Mouse (Mus musculus): ENCODE measurements around the gene U2af2.
"Not testable (repeated sequence)": the region's sequence is repeated elsewhere in the genome, so short reads cannot be mapped to it uniquely, and the experiment has no call there.

The U2af2 gene

DNA sequence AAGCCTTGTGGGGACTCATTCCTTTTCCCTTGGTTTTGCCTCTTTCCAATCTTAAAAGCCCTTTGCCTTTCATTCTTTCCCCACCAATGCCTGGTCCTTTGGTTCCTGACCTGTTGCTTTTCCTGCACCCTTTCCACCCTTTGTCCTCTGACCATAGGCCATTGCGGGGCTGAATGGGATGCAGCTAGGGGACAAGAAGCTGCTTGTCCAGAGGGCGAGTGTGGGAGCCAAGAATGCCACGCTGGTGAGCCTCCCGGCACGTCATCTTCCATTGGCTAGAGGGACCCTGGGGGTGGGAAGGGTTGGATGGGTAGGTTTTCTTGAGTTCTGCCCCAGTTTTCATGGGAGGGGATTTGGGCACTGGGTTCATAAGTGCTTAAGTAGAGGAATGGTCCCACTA is 13.0 kb downstream of the U2af2 start:
- no peak for DNase-seq (ENCODE audit: low spot score in 2 of 2)

- no peak for DNase-seq (ENCODE audit: low spot score in 2 of 2)
These were observed 15.0 kb downstream of the U2af2 start for GRCm38 (mm10) chr7:5076931-5077330.

DNA sequence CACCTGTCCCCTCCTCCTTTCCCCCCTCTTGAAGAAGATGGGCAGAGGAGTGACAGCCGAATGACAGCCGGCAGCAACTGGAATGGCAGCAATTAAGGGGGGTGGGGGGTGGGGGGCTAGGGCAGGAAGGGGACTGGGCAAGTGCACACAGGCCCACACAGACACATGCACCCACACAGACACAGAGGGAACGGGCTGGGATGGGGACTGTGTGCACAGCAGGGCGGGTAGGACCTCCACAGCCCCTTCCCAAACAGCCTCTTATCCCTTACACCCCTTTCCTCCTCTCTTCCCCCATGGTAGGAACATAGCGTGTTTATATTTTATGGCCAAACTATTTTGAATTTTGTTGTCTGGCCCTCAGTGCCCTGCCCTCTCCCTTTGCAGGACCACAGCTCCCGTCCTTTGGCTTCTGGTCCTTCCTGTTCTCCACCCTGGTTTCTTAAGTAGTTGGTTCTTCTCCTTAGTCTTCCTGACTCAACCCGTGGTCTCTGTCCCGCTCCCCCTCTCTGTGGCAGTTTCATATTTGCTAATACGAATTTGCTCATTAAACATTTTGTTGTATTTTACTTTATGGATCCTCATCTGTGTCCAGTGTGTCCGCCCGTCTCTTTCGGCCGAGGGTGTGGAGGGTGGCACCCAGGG is 17.5 kb downstream of the U2af2 start:
- DNase-seq (ENCODE audit: low spot score in 2 of 2): not testable (repeated sequence)

- DNase-seq (ENCODE audit: low spot score in 2 of 2): peak; percentile 95
These were observed 18.2 kb downstream of the U2af2 start, which contains the start of gene Epn1 for GRCm38 (mm10) chr7:5080010-5080751. Epn1 (plus strand) TSS chr7:5080235.

DNA sequence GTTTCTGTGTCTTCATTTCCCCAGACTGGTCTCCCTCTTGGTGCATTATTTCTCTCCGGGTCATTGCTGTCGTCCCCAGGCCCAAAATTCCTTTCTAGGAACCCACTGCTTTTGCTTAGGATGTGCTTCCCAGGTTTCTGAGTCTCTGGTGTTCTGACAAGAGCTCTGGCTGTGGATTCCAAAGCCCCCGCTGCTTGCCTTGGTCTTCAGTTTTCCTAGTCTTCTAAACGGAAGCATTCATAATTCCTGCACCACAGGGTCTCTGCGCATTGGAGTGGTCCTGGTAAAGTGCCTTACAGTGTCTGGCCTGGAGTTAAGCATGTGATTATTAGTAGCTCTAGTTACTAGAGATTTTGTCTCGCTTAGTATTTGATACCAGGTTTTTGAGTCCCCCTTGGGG is 18.9 kb downstream of the U2af2 start:
- DNase-seq (ENCODE audit: low spot score in 2 of 2): no peak

- no peak for DNase-seq (ENCODE audit: low spot score in 2 of 2)
These were observed 19.3 kb downstream of the U2af2 start for GRCm38 (mm10) chr7:5081241-5081640.

- no peak for DNase-seq (ENCODE audit: low spot score in 2 of 2)
These were observed 20.0 kb downstream of the U2af2 start for GRCm38 (mm10) chr7:5081939-5082338.

DNA sequence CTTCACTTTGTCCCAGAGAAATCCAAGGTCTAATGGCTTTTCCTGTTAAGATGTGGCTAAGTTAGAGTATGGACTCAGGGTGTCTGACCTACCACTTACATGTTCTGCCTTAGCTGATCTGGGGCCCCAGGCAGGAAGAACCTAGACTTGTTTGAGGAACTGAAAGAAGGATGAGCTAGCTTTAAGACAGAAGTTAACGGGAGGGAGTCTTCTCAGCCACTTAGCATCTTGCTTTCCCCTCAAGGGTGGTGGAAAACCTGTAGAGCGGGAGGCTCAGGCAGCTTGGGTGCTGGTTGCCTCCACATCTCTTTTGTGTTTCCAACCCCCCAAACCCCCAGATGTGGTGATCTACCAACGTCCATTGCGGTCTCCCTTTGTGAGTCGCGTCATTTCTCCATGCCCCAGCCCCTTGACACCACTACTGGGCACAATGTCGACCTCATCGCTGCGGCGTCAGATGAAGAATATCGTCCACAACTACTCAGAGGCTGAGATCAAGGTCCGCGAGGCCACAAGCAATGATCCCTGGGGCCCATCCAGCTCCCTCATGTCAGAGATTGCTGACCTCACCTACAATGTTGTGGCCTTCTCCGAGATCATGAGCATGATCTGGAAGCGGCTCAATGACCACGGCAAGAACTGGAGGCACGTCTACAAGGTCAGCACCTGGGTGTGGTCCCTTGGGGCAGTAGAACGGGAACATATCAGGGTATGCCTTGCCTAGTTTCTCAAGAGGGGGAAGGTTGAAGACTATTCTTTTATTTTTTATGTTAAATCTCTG is 21.6 kb downstream of the U2af2 start:
- peak in 1 of 2 experiments; percentile 49 for DNase-seq (ENCODE audit: low spot score in 2 of 2)

- DNase-seq (ENCODE audit: low spot score in 2 of 2): no peak
These were observed 23.6 kb downstream of the U2af2 start for GRCm38 (mm10) chr7:5085512-5085911.

DNA sequence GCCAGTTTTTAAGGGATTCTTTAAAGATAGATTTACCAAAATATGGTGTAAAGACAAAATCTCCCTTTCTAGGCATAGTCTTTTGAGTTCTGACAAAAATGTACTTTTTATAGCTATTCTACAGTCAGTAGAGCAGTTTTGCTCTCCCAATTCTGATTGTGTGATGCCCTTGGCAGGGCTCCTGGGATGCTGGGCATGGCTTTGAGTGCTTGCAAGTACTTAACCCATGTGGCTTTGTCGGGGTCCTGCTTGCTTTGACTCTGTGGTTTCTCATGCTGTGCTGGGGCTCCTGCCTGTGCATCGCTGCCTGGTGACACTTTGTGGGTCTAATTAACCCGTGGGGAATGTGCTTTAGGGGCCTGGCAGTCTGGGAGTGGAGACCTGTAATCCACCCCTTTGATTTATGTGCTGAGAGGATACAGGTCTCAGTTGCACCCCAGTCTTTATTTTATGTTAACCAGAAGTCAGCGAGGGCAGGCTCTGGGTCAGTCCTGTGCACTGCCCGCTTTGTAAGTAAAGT is 25.0 kb downstream of the U2af2 start:
- DNase-seq (ENCODE audit: low spot score in 2 of 2): no peak

GRCm38 (mm10) chr7:5087886-5088285 is 25.9 kb downstream of the U2af2 start:
- DNase-seq (ENCODE audit: low spot score in 2 of 2): no peak

- DNase-seq (ENCODE audit: low spot score in 2 of 2): no peak
These were observed 27.9 kb downstream of the U2af2 start for GRCm38 (mm10) chr7:5089853-5090252.

- no peak for DNase-seq (ENCODE audit: low spot score in 2 of 2)
These were observed 29.2 kb downstream of the U2af2 start for GRCm38 (mm10) chr7:5091008-5091728.

- DNase-seq (ENCODE audit: low spot score in 2 of 2): no peak
These were observed 30.4 kb downstream of the U2af2 start for GRCm38 (mm10) chr7:5092381-5092780.

DNA sequence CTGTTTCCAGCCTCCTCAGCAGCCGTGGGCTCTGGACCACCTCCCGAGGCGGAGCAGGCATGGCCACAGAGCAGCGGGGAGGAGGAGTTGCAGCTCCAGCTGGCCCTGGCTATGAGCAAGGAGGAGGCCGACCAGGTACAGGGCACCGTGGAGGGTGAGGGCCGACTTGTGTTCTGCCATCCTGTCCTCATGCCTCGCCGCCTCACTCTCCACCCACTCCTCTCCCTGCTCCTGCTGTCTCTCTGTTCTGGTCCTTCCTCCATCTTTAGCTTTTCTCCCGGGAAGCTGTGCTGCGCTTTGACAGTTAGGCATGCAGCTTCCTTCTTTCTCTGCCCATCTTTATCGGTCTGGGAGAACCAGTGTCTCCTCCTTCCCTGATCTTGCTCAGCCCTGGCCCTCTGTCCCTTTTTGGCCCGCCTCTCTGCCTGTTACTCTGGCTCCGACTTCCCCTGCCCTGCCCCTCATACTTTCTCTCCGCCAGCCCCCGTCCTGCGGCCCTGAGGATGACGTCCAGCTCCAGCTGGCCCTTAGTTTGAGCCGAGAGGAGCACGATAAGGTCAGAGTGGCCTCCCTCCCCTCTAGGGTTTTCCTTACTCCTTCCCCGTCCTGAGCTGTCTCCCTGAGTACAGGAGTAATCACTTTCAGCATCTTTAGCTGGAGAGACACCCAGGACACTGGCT is 31.0 kb downstream of the U2af2 start:
- DNase-seq (ENCODE audit: low spot score in 2 of 2): no peak

- DNase-seq (ENCODE audit: low spot score in 2 of 2): no peak
These were observed 36.8 kb downstream of the U2af2 start for GRCm38 (mm10) chr7:5098769-5099168.

GRCm38 (mm10) chr7:5099796-5100195 is 37.9 kb downstream of the U2af2 start:
- DNase-seq (ENCODE audit: low spot score in 2 of 2): no peak

DNA sequence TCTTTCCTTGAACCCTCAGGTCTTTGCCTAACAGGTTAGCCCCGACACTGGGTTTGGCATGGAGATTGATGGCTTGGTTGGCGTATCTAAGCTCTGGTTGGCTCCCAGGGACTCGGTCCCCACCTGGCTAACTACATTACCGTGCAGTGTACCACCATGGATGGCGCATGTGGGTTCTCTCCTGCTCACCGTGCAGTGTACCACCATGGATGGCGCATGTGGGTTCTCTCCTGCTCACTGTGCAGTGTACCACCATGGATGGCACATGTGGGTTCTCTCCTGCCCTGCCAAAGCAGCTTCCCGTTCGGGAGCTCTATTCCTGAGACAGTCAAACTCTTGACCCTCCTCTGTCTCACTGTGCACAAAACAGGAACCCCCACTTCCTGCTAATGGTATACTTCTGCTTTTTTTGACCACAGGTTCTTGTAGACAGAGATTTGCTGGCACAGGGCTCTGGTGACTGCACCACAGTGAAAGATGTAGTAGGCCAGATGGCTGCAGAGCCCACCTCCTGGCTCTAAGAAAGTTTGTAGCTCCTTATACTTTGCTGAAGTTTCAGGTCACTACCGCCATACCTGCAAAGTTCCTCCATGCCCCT is 39.2 kb downstream of the U2af2 start:
- DNase-seq (ENCODE audit: low spot score in 2 of 2): peak; percentile 39 to 73

- DNase-seq (ENCODE audit: low spot score in 2 of 2): no peak
These were observed 40.6 kb downstream of the U2af2 start for GRCm38 (mm10) chr7:5102564-5102963.

DNA sequence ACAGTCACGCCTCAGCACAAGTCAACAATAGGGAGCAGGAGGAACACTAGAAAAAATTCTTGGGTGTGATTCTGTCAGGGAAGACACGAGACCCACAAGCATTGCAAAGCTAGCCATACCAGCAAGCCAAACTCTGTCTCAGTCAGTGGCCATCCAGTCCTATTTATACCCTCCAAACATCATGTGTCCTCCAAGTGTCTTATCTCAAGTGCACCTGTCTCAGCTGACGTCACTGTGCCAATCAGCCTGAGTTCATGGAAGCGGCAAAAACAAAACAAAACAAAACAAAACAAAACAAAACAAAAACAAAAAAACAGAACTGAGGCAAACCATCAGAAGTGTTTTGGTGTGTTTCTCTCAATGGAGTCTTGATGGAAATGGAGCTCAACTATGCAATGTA is 46.3 kb downstream of the U2af2 start:
- no peak for DNase-seq (ENCODE audit: low spot score in 2 of 2)

- DNase-seq (ENCODE audit: low spot score in 2 of 2): no peak
These were observed 47.4 kb downstream of the U2af2 start for GRCm38 (mm10) chr7:5109301-5109700.

Measured in heart, adult 9 months (tissue).